Mouse (Mus musculus) forebrain, embryonic 12.5 days (tissue): Measurements from ENCODE around the gene Pygo2. TPM values are rescaled to one million over a fixed set of nuclear protein-coding genes. Genes with fewer than 3 reads are reported as not detected.

Experiments
- ATAC-seq: fragments of 200-750 bp; cut with Nextera tagmentation; 2 replicates; pipeline ENCODE4 v1.8.0; 2017; ENCODE audit warnings: moderate TSS enrichment; ENCODE audit not compliant: low FRiP score
- H3K27ac ChIP-seq: fragments of 300-500 bp; sonication (generic); 2 replicates; pipeline ENCODE4 v1.5.1; 2016; ENCODE audit warnings: mild to moderate bottlenecking
- H3K27me3 ChIP-seq: fragments of 300-500 bp; sonication (generic); 2 replicates; pipeline ENCODE4 v1.6.1; 2016; ENCODE audit warnings: mild to moderate bottlenecking
- H3K36me3 ChIP-seq: fragments of 300-500 bp; sonication (generic); replicated peaks from 2 replicates; pipeline ENCODE4 v1.6.1; 2016; ENCODE audit warnings: mild to moderate bottlenecking
- H3K4me1 ChIP-seq: fragments of 300-500 bp; sonication (generic); 2 replicates; pipeline ENCODE4 v1.6.1; 2016
- H3K4me2 ChIP-seq: fragments of 300-500 bp; sonication (generic); 2 replicates; pipeline ENCODE4 v1.6.1; 2016; ENCODE audit warnings: mild to moderate bottlenecking, moderate library complexity
- H3K4me3 ChIP-seq: fragments of 300-500 bp; sonication (generic); replicated peaks from 2 replicates; pipeline ENCODE4 v1.5.1; 2016; ENCODE audit warnings: mild to moderate bottlenecking
- H3K9ac ChIP-seq: fragments of 300-500 bp; sonication (generic); 2 replicates; pipeline ENCODE4 v1.6.1; 2016; ENCODE audit warnings: mild to moderate bottlenecking
- H3K9me3 ChIP-seq: fragments of 300-500 bp; sonication (generic); 2 replicates; pipeline ENCODE4 v1.6.1; 2016
- WGBS: fragments of 180-500 bp; shearing (Covaris S2); methylation state at CpG from one replicate; pipeline ENCODE4 v1.1.7; 2016; 5-methylcytosine and 5-hydroxymethylcytosine counted together
- polyA plus RNA-seq: library from polyadenylated mRNA; unstranded; fragments of >200 nt; fragmentation: Nextera tagmentation; extraction: Ambion mirVana; gene quantifications from 2 replicates; pipeline ENCODE4 v1.2.1, GENCODE M21; 2016

Pygo2 gene
- polyA plus RNA-seq, 1 experiment from 2014 or later: 47.2 TPM

DNA sequence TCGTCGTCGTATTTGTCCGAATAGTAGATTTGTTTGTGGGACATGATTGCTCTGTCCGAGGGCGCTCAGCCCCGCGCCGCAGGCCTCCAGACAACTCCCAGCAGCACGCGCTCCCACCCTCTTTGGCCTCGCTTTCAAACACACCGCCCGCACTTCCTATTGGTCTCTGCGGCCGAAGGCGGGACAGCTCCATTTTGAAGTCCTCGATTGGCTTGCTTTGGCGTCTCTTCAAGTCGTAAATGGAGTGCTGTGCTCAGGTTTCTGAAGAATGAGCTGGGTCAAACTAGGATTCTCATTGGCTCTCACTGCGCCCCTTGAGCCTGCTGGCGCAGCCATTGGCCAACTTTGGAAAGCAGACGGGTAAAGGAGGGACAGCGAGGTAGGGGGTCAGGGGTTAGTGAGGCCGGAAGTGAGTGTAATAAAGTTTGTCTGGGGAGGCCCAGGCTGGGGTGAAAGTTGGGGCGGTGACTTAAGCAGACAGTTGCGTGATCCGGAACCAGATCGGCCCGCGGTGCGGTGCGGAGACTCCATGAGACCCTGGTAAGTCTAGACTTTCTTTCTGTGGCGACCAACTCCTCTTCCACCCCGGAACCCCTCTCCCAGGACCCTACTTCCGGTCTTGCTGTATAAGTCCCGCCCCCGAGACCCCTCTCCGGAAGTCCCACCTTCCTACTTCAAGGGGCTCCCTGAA, 11.7 kb upstream of the Pygo2 start, which contains the start of the genes Cks1b and Shc1:
Cks1b (minus strand) TSS at position 214 of the 691 bp plus-strand sequence.
Shc1 (plus strand) TSS at position 274 of the 691 bp plus-strand sequence.
- Histone ChIP-seq H3K4me1 (peaks cover 52% of the 10 kb centered on the region), H3K27ac (peak within 1 kb of the TSS; percentile 93), H3K4me3 (peak within 1 kb of the TSS; percentile 59), H3K4me2 (peak within 1 kb of the TSS; percentile 93), H3K36me3 (peaks cover 29% of the 10 kb centered on the region), H3K9me3 (no peaks in the 10 kb centered on the region), H3K9ac (peak within 1 kb of the TSS; percentile 71), H3K27me3 (no peaks in the 10 kb centered on the region)
- WGBS: under 1% methylated on average over 39 of the region's 39 CpGs
- peak; percentile 97 for ATAC-seq

DNA sequence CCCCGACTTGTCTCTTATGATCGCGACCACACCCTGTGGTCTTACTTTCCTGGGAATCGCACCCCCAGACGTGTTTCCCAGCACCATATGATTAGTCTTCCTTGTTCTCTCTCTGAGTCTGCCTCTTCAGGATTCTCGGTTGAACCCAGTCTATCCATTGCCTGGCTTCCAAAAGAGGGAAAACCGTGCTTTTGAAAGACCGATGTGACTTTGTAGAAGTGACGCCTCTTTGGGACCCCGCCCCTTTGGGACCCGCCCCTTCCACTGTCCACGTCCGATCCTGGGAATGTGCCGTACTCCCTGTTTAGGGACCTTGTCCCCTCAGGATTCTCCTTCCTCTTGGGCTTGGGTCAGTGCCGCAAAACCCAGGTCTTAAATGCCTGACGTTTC, 11.2 kb upstream of the Pygo2 start:
- Histone ChIP-seq H3K27ac (peak overlapping the region; percentile 93), H3K9ac (peak overlapping the region; percentile 71), H3K36me3 (peaks cover 28% of the 10 kb centered on the region), H3K4me2 (peak overlapping the region; percentile 93), H3K9me3 (no peaks in the 10 kb centered on the region), H3K27me3 (no peaks in the 10 kb centered on the region), H3K4me1 (peaks cover 53% of the 10 kb centered on the region), H3K4me3 (peak overlapping the region; percentile 59)
- under 1% methylated on average over 16 of the region's 16 CpGs for WGBS
- ATAC-seq: peak; percentile 24

DNA sequence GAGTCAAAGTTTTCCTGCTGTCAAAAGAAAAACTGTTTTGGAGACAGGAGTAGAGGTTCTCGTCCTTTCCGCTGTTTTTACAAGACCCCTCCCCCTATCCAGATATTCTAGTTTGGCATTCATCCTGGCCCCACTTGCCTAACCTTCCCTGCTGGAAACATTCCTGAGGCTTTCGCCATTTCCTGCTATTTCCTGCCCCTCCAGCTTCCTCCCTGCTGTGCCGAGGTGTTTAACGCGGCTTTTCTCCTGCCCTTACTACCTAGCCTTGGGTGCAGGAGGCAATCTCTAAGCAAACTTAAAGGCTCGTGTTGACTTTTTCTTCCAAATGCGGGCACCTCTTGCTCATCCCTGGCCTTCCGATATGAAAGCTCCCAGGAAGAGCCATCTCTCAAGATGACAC, 10.4 kb upstream of the Pygo2 start:
- H3K27me3 ChIP-seq: no peaks in the 10 kb centered on the region
- H3K4me1 ChIP-seq: peaks cover 53% of the 10 kb centered on the region
- WGBS: 7% methylated on average over 9 of the region's 9 CpGs
- peak overlapping the region; percentile 71 for H3K9ac ChIP-seq
- ATAC-seq: no peak
- no peaks in the 10 kb centered on the region for H3K9me3 ChIP-seq
- peak overlapping the region; percentile 59 for H3K4me3 ChIP-seq
- peaks cover 26% of the 10 kb centered on the region for H3K36me3 ChIP-seq
- peak overlapping the region; percentile 93 for H3K27ac ChIP-seq
- peak overlapping the region; percentile 93 for H3K4me2 ChIP-seq

DNA sequence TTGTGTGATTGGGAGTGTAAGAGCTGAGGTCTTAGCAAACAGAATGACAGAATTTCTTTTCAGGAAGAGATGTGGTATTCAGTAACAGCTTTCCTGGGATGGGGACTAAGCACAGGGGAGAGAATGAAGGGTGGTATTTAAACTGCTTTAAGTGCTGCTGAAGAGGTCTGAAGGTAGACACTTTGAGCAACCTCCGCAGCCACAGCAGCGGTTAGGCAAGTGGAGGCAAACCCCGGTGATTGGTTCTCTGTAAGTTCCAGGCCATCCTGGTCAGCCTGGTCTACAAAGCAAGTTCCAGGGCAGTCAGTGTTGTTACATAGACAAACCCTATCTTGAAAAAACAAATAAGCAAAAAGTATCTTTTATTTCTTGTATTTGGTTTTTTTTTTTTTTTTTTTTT, 10.0 kb upstream of the Pygo2 start:
- peaks cover 26% of the 10 kb centered on the region for H3K36me3 ChIP-seq
- peaks cover 53% of the 10 kb centered on the region for H3K4me1 ChIP-seq
- H3K9ac ChIP-seq: peak overlapping the region; percentile 71; the same call in 1 of the 2 replicates
- whole genome bisulfite sequencing: 32% methylated on average over 3 of the region's 3 CpGs
- no peaks in the 10 kb centered on the region for H3K27me3 ChIP-seq
- peak overlapping the region; percentile 93; the same call in 1 of the 2 replicates for H3K27ac ChIP-seq
- H3K4me2 ChIP-seq: peak overlapping the region; percentile 93
- ATAC-seq: no peak
- H3K4me3 ChIP-seq: peak overlapping the region; percentile 59
- H3K9me3 ChIP-seq: no peaks in the 10 kb centered on the region

DNA sequence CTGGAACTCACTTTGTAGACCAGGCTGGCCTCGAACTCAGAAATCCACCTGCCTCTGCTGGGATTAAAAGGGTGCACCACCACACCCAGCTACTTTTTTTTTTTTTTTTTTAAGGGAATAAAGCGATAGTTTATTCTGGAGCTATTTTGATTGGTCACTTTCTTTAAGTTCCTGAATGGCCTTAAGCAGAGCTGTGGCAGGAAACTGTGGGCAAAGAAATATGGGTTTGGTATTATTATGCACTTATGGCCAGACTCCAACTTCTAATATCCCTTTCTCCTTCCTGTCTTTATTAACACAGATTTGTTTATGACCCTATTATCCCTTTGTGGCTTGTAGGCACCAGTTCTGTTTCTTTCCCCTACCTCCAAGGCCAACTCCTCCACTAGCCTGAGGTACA, 9.6 kb upstream of the Pygo2 start:
- Histone ChIP-seq H3K9ac (no peak overlapping the region), H3K9me3 (no peaks in the 10 kb centered on the region), H3K36me3 (peaks cover 24% of the 10 kb centered on the region), H3K4me3 (no peak overlapping the region), H3K27ac (peak overlapping the region; percentile 65; the same call in 1 of the 2 replicates), H3K4me2 (peak overlapping the region; percentile 60; the same call in 1 of the 2 replicates), H3K27me3 (no peaks in the 10 kb centered on the region), H3K4me1 (peaks cover 53% of the 10 kb centered on the region)
- 73% methylated on average over 2 of the region's 2 CpGs for WGBS
- ATAC-seq: no peak

DNA sequence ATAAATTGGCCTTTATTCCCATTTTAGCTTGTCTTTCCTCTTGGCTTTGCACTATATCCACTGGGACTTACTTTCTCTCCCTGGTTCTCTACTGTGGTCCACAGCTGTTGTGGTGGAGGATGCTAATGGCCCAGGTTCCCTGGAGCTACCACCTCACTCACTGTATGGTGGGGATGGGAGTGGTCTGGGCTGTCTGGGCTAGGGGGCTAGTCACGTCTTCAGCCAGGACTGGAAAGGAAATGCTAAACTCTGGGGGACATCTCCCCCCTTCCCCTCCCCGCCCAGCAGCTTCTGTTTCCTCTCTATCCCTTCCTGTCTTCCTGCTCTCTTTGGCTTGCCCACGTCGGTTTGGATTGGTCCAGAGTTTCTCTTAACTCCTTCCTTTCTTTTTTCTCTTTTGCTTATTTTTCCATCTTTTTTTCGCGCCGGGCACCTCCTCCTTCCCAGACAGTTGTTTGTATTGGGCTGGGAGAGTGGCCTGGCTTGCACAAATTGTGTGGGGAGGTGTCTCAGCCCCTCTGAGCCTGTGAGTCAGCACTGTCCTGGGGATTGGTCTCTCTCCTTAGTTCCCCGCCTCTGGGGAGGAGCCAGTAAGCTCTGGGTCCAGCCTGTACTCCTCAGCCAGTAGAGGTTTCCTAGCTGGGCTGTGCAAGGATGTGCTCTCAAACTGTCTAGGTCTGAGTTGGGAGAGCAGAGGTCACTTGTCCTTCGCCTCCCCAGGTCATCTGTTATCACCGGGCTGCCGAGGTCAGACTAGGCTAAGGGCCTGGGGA, 8.8 kb upstream of the Pygo2 start:
- Histone ChIP-seq H3K36me3 (peaks cover 16% of the 10 kb centered on the region), H3K4me3 (peak overlapping the region; percentile 37), H3K27me3 (no peaks in the 10 kb centered on the region), H3K9ac (peak overlapping the region; percentile 65), H3K9me3 (no peaks in the 10 kb centered on the region), H3K4me2 (peak overlapping the region; percentile 60), H3K4me1 (peaks cover 52% of the 10 kb centered on the region), H3K27ac (peak overlapping the region; percentile 65)
- WGBS: 4% methylated on average over 11 of the region's 11 CpGs
- ATAC-seq: peak; percentile 22; the same call in 1 of the 2 replicates

DNA sequence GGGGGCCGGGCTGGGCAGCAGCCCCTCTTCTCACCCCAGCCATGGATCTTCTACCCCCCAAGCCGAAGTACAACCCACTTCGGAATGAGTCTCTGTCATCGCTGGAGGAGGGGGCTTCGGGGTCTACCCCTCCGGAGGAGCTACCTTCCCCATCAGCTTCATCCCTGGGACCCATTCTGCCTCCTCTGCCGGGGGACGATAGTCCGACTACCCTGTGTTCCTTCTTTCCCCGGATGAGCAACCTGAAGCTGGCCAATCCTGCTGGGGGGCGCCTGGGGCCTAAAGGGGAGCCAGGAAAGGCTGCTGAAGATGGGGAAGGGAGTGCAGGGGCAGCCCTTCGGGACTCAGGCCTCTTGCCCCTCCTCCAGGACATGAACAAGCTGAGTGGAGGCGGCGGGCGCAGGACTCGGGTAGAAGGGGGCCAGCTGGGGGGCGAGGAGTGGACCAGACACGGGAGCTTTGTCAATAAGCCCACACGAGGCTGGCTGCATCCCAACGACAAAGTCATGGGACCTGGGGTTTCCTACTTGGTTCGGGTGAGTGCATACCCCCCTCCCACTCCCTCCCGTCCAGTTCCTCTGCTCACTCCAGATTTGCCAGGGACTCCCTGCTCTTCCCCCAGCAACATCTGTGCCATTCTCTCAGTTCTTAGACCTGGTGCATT, 8.1 kb upstream of the Pygo2 start:
- Histone ChIP-seq H3K36me3 (peaks cover 17% of the 10 kb centered on the region), H3K27ac (peak overlapping the region; percentile 65), H3K4me3 (peak overlapping the region; percentile 37), H3K4me2 (peak overlapping the region; percentile 60), H3K9me3 (no peaks in the 10 kb centered on the region), H3K27me3 (no peaks in the 10 kb centered on the region), H3K9ac (peak overlapping the region; percentile 65), H3K4me1 (peaks cover 44% of the 10 kb centered on the region)
- WGBS: 6% methylated on average over 22 of the region's 22 CpGs
- no peak for ATAC-seq

DNA sequence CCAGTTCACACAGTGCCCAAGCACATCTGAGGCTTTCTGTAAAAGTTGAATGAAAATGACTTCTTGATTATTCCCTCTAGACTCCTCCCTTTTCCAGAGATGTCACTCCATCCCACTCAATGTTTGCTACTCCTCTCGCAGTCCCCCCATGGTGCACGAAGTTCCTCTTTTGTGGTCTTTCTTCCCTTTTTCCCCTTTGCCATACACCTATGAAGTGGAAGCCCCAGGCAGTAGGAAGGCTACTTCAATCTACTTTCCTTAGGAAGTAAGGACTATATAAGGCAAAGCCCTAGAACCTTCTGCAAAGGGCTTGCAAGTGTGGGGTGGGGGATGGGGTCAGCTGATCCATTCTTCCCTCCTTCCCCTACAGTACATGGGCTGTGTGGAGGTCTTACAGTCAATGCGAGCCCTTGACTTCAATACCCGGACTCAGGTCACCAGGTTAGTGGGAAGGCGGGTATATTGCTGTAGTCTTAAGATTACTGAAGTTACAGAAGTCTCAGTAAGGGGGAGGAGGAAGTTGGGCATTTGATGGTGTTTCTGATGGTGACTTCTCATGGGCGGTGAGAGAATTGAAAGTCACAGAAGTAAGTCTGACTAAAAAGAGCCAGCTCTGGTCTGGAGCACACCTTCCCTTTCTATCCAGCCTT, 7.3 kb upstream of the Pygo2 start:
- 76% methylated on average over 6 of the region's 6 CpGs for WGBS
- H3K9ac ChIP-seq: peak overlapping the region; percentile 65; the same call in 1 of the 2 replicates
- no peak for ATAC-seq
- peak overlapping the region; percentile 37; the same call in 1 of the 2 replicates for H3K4me3 ChIP-seq
- no peaks in the 10 kb centered on the region for H3K9me3 ChIP-seq
- peak overlapping the region; percentile 60; the same call in 1 of the 2 replicates for H3K4me2 ChIP-seq
- H3K27ac ChIP-seq: no peak overlapping the region
- peaks cover 24% of the 10 kb centered on the region for H3K36me3 ChIP-seq
- H3K27me3 ChIP-seq: no peaks in the 10 kb centered on the region
- H3K4me1 ChIP-seq: peaks cover 40% of the 10 kb centered on the region

DNA sequence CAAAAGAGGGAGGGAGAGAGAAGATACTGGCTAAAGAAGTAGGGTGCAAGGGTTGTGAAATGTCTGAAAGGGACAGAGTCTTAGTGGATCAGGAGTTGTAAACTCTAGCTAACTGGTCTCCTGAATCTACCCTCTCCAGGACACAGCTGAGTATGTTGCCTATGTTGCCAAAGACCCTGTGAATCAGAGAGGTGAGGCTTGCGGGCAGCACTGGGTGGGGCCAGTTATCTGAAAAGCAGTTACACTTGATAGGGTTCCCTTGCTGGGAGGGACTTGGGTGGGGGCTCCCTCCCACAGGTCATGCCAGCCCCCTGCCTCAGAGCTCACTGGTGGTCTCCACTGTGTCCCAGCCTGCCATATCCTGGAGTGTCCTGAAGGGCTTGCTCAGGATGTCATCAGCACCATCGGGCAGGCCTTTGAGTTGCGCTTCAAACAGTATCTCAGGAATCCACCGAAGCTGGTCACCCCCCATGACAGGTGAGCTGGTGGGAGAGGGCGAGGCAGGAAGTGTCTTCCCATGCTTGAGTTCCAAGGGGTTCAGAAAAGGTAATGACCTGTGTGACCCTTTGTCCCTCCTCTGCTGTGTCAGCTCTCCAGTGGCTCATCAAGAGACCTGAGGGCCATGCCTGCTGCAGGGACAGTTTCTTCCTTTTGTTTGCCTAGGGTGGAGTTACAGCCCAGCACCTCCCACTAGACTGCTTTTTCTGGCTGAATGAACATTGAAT, 5.4 kb upstream of the Pygo2 start:
- Histone ChIP-seq H3K9ac (no peak overlapping the region), H3K27me3 (no peaks in the 10 kb centered on the region), H3K4me2 (no peak overlapping the region), H3K4me1 (peaks cover 34% of the 10 kb centered on the region), H3K4me3 (no peak overlapping the region), H3K9me3 (no peaks in the 10 kb centered on the region), H3K27ac (no peak overlapping the region), H3K36me3 (peaks cover 24% of the 10 kb centered on the region)
- ATAC-seq: no peak
- WGBS: 95% methylated on average over 5 of the region's 5 CpGs

DNA sequence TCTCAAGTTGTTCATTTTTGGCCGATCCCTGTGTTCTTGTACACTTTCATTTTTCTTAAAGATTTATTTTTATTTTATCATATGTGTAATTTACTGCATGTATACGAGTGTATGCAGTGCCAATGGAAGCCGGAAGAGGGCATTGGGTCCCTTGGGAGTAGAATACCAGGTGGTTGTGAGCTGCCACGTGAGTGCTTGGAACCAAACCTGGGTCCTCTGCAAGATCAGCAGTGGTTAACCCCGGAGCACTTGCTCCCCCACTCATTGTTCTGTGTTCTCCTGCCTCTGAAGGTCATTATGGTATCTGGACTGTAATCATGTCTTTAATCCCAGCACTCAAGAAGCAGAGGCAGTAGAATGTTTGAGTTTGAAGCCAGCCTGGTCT, 4.9 kb upstream of the Pygo2 start:
- Histone ChIP-seq H3K27me3 (no peaks in the 10 kb centered on the region), H3K9me3 (no peaks in the 10 kb centered on the region), H3K4me1 (peaks cover 29% of the 10 kb centered on the region), H3K36me3 (peaks cover 24% of the 10 kb centered on the region), H3K27ac (no peak overlapping the region), H3K9ac (no peak overlapping the region), H3K4me3 (no peak overlapping the region), H3K4me2 (no peak overlapping the region)
- no peak for ATAC-seq
- WGBS: 88% methylated on average over 5 of the region's 5 CpGs

DNA sequence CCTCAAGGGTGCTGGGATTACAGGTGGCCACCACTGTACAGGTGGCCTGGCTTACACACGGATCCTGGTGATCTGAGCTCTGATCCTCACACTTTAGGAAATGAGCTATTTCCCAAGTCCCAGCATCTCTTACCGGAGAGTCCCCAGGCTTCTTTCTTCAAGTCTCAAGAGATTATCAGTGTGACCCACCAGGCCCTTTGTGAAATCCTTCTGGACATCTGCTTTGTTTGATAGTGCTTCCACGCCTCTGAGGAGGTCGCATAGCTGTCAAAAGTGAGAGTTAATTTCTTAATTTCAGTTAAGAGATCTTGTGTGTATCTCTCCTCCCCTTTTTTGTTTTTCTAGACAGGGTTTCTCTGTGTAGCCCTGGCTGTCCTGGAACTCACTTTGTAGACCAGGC, 4.1 kb upstream of the Pygo2 start:
- 89% methylated on average over 4 of the region's 4 CpGs for WGBS
- Histone ChIP-seq H3K9me3 (no peaks in the 10 kb centered on the region), H3K4me1 (peaks cover 29% of the 10 kb centered on the region), H3K9ac (no peak overlapping the region), H3K4me2 (no peak overlapping the region), H3K27ac (no peak overlapping the region), H3K36me3 (peaks cover 24% of the 10 kb centered on the region), H3K4me3 (no peak overlapping the region), H3K27me3 (no peaks in the 10 kb centered on the region)
- no peak for ATAC-seq
